Mouse (Mus musculus) urinary bladder, postnatal 10 days (tissue): ENCODE measurements around the gene Padi4.

ENCODE experiments used
- DNase-seq: peaks from one replicate; pipeline ENCODE4 v3.0.0; 2022; ENCODE audit warnings: low spot score

Padi4 gene

GRCm38 (mm10) chr4:140701716-140702561, 72.1 kb downstream of the Padi4 start:
- DNase-seq = no peak

DNA sequence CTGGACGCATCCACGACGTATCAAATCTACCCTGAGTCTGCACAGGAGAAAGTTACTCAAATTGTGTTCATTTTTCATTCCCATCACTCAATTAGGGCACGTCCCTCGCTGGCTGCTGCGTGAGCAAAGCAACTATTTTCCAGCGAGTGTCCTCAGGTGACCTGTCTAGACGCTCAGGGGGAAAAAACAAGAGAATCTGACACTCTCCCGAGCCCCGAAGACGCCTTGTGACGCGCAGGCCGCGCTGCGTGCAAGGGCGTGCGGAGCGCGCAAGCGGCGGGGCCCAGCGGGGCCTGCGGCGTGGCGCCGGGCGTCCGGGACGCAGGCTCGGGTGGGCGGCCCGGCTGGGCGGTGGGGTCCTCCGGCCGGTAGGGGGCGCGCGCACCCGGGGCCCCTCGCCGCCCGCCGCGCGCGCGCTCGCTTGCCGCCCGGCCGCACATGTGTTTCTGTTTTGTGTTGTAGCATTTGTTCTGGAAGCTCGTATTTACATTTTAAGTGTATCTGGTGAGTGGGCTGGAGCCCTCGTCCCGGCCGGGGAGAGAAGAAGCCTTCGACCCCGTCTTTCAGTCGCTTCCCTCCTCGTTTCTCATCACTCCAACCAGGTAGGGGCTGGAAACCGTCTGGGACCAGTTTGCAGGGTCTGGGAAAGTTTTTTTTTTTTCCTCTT, 72.9 kb downstream of the Padi4 start:
- no peak for DNase-seq

DNA sequence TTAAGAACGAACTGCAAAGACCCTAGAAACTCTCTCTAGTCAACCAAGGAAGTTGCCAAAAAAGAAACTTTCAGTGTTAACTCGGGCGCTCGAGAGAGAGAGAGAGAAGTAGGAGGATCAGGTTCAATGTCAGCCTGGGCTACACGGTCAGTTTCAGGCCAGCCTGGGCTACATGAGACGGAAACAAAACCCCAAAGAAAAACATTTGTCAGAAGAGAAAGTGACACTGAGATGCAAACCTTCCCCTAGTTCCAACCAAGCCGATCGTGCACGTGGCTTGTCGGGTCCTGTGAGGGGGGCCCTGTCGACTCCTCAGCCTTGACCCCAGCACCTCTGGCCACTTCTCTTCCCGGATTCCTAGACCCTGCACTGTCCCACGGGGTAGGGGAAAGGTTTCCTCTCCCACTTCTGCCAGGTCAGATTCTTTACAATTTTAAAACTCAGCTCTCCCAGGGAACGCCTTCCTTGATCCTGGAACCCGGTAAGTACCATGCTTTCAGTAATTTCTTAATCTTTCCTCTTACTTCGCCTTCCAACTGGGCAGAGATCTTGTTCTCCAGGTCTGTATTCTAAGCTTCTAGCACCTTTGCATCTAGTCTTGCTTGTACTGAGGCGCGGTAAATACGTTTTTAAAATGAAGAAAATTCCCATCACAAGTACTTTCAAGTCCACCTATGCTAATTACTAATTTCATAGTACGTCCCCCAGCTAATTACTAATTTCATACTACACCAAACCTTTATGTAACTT, 73.6 kb downstream of the Padi4 start, which contains the start of gene Rcc2:
Gene Rcc2, plus strand, starts transcription at position 273 of the 750 bp plus-strand sequence.
- no peak for DNase-seq

DNA sequence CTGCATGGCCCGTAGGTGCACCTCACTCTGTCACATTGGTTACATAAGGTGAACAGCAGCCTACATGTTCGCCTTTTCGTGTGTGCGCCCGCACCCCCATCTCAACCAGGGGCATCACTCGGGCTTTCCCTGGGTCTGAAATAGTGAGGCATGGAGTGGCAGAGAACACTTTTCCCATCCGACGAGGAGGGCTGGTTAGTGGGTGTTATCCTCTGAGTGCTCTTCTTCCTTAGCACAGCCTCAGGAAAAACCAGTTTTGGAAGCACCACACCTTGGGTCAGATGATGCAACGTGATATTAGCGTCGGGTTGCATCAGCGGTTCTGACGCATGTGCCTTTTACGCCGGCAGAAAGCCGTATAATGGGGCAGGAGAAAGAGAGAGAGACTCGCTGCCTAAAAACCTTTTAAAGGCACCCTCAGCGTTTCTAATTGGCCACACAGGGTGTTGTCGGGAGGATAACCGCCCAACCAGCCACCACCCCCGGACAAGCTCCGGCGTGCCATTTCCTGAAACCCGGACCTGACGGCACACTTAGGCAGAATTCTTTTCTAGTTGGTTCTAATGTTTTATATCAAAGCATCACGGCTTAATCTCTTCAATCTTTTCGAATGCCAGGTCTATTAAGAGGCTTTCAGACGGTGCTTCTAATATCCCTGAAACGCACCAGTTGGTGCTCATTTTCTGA, 74.5 kb downstream of the Padi4 start:
- DNase-seq = no peak
